Mouse (Mus musculus): Measurements from ENCODE around the gene Ccnb3. TPM values are rescaled to one million over a fixed set of nuclear protein-coding genes. Genes with fewer than 3 reads are reported as not detected.

Gene Ccnb3
- total and polyA plus RNA-seq, 3 experiments, result not detected

DNA sequence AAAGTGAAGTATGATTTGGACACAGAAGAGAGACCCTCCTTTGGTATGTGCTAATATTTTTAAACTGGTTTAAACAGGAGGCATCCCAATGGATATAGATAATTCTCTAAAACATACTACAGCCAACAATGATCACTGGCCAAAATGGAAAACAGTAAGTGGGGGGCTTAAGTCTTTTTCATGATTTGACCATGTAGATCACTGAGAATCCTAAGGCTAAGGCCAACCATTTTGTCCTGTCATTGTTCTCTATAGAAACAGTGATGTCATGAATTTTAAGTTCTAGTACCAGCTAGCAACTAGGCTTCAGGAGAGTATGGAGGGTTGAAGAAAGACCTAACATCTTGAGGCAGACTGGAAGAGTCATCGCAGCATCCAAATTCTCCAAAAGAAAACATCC lies 25.8 kb upstream of the Ccnb3 start, which contains the start of gene Akap4:
Gene Akap4 (plus strand): TSS at position 301 of the 400 bp plus-strand sequence.
- Histone ChIP-seq H3K27ac (ENCODE audit: control insufficient read depth, low read depth, low read length) (no peak within 1 kb of the TSS), H3K79me2 (ENCODE audit: control insufficient read depth, insufficient read depth, low read length, poor library complexity) (no peaks in the 10 kb centered on the region), H3K9me3 (replicated peaks; ENCODE audit: insufficient read depth, low read length) (no peaks in the 10 kb centered on the region), H3K9ac (ENCODE audit: control insufficient read depth, low read depth, low read length, poor library complexity, severe bottlenecking) (no peak within 1 kb of the TSS), H3K36me3 (ENCODE audit: control insufficient read depth in 1 of 2, insufficient read depth in 2 of 2, low read length in 2 of 2) (no peaks in the 10 kb centered on the region), H3K4me3 (ENCODE audit: control insufficient read depth in 1 of 2, insufficient read depth in 1 of 2, low read depth in 2 of 2, low read length in 2 of 2) (no peak within 1 kb of the TSS), H3K27me3 (ENCODE audit: control insufficient read depth in 1 of 2, insufficient read depth in 2 of 2, low read length in 2 of 2) (no peaks in the 10 kb centered on the region), H3K4me1 (ENCODE audit: control insufficient read depth in 1 of 2, insufficient read depth in 2 of 2, low read length in 2 of 2) (no peaks in the 10 kb centered on the region)
- DNase-seq (ENCODE audit: low read depth, low spot score), result no peak
- no peak for TF ChIP-seq ZKSCAN1 (IDR thresholded peaks at IDR 0.05; ENCODE audit: low read depth, low read length)
- TF ChIP-seq MEF2A (IDR thresholded peaks at IDR 0.05; ENCODE audit: extremely low read depth, insufficient replicate concordance, low read depth, low read length, poor library complexity, severe bottlenecking), result no peak
- no peak for TF ChIP-seq USF2 (IDR thresholded peaks at IDR 0.05; ENCODE audit: borderline replicate concordance in 1 of 2, insufficient read depth in 1 of 2, low read depth in 1 of 2, low read length in 2 of 2)
- no peak for TF ChIP-seq ZC3H11A (IDR thresholded peaks at IDR 0.05; ENCODE audit: low read depth, low read length)
- TF ChIP-seq MYC (IDR thresholded peaks at IDR 0.05; ENCODE audit: low read depth, low read length), result no peak

DNA sequence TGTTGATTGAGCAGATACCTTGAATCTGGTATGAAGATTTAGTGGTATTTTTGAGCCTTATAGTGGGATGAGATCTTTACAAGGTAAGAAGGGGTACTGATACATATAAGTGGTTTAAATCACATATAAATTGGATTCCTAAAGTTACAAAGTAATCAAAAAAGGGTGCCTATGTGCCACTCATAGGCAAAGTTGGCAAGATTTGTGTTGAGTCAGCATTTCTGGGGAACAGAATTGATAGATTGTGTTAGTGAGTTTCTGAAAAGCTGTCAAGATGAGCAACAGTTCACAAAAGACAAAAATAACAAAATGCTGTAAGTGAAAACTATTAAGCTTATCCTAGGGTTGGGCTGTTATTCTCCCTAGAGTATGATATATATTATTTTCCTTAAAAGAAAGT lies 22.7 kb upstream of the Ccnb3 start:
- no peaks in the 10 kb centered on the region for H3K4me1 ChIP-seq (ENCODE audit: control insufficient read depth in 1 of 2, insufficient read depth in 2 of 2, low read length in 2 of 2)
- H3K4me3 ChIP-seq (ENCODE audit: control insufficient read depth in 1 of 2, insufficient read depth in 1 of 2, low read depth in 2 of 2, low read length in 2 of 2), result no peak overlapping the region
- no peaks in the 10 kb centered on the region for H3K36me3 ChIP-seq (ENCODE audit: control insufficient read depth in 1 of 2, insufficient read depth in 2 of 2, low read length in 2 of 2)
- no peaks in the 10 kb centered on the region for H3K79me2 ChIP-seq (ENCODE audit: control insufficient read depth, insufficient read depth, low read length, poor library complexity)
- TF ChIP-seq ZMIZ1 (IDR thresholded peaks at IDR 0.05; ENCODE audit: low read depth, low read length) (no peak), ZKSCAN1 (IDR thresholded peaks at IDR 0.05; ENCODE audit: low read depth, low read length) (no peak), RCOR1 (IDR thresholded peaks at IDR 0.05; ENCODE audit: low read depth, low read length) (no peak), MYC (IDR thresholded peaks at IDR 0.05; ENCODE audit: low read depth, low read length) (no peak), MYB (IDR thresholded peaks at IDR 0.05; ENCODE audit: low read depth, low read length) (no peak), POLR2AphosphoS5 (IDR thresholded peaks at IDR 0.05; ENCODE audit: borderline replicate concordance, low read depth, low read length) (no peak), CHD2 (IDR thresholded peaks at IDR 0.05; ENCODE audit: low read length) (no peak), USF1 (IDR thresholded peaks at IDR 0.05; ENCODE audit: low read depth, low read length) (no peak), E2F4 (IDR thresholded peaks at IDR 0.05; ENCODE audit: borderline replicate concordance, low read depth, low read length) (no peak), TAL1 (IDR thresholded peaks at IDR 0.05; ENCODE audit: low read length) (no peak), MAFK (IDR thresholded peaks at IDR 0.05; ENCODE audit: borderline replicate concordance, low read depth, low read length) (no peak), ZNF384 (IDR thresholded peaks at IDR 0.05; ENCODE audit: low read depth, low read length) (no peak), RAD21 (IDR thresholded peaks at IDR 0.05; ENCODE audit: low read depth, low read length) (no peak), JUND (IDR thresholded peaks at IDR 0.05; ENCODE audit: low read depth, low read length) (no peak), GATA1 (IDR thresholded peaks at IDR 0.05; ENCODE audit: low read depth, low read length) (no peak), POLR2A (IDR thresholded peaks at IDR 0.05; ENCODE audit: control insufficient read depth in 1 of 2, insufficient read depth in 1 of 2, low read depth in 1 of 2, low read length in 2 of 2, poor library complexity in 1 of 2) (no peak), TCF12 (IDR thresholded peaks at IDR 0.05; ENCODE audit: low read depth, low read length) (no peak), GABPA (IDR thresholded peaks at IDR 0.05; ENCODE audit: low read depth, low read length) (no peak)
- H3K27me3 ChIP-seq (ENCODE audit: control insufficient read depth in 1 of 2, insufficient read depth in 2 of 2, low read length in 2 of 2), result no peaks in the 10 kb centered on the region
- DNase-seq (ENCODE audit: low read depth, low spot score), result no peak
- H3K9me3 ChIP-seq (replicated peaks; ENCODE audit: insufficient read depth, low read length), result no peaks in the 10 kb centered on the region
- no peak overlapping the region for H3K9ac ChIP-seq (ENCODE audit: control insufficient read depth, low read depth, low read length, poor library complexity, severe bottlenecking)
- H3K27ac ChIP-seq (ENCODE audit: control insufficient read depth, low read depth, low read length), result no peak overlapping the region

Data from MEL (cell line).